Mouse (Mus musculus) cortical plate, adult 2 months (tissue): Measurements from ENCODE around the gene Nlk.

Experiments used
- CTCF ChIP-seq: fragments of 200-500 bp; IDR thresholded peaks from 2 replicates; pipeline ENCODE4 v1.5.1; 2011; ENCODE audit warnings: mild to moderate bottlenecking, control low read depth, low read length; ENCODE audit not compliant: insufficient read depth; ENCODE audit errors: extremely low read depth
- POLR2A ChIP-seq: fragments of 200-500 bp; IDR thresholded peaks from 2 replicates; pipeline ENCODE4 v1.6.1; 2011; ENCODE audit warnings: mild to moderate bottlenecking, low read length, control low read depth; ENCODE audit not compliant: insufficient read depth; ENCODE audit errors: extremely low read depth

DNA sequence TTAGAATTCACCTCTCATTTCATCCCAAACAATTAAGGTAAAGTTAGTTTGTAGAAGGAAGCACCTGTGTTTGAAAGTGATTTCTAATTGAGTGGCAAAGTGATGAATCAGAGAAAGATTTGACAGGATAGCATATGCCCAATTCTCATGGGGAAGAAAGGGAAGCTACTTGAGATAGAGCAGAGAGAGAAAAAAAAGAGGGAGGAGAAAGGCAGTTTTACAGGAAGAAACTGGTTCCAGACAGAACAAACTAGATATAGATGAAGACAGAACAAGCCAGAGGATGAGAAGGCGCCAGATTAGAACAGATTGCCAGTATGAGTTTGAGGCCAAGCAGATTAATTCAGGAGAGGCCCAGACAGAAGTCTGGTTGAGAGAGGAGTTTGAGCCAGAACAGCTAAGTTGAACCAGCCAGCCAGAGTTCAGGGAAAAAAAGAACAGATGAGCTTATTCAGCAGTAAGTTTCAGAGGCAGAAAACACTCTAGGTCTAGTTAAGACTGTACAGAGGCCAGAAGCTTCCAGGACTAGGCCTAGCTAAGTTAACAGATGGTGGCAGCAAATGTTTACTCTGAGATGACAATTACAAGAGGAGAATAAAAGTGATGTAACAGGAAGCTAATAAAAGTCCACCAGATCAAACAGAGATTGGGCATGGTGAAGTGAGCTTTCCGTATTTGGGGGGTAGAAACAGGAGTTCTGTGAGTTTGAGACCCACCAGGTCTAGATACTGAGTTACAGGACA, 149.3 kb downstream of the Nlk start:
- TF ChIP-seq CTCF: no peak
- no peak for TF ChIP-seq POLR2A
